Mouse (Mus musculus) midbrain, embryonic 10.5 days (tissue): ENCODE measurements around the gene Rtf1. TPM values are rescaled to one million over a fixed set of nuclear protein-coding genes. Genes with fewer than 3 reads are reported as not detected.
"Not testable (repeated sequence)": the region's sequence is repeated elsewhere in the genome, so short reads cannot be mapped to it uniquely, and the experiment has no call there.

Experiments used
- DNase-seq: peaks from one replicate; pipeline ENCODE4 v3.0.0-alpha.2; 2017; ENCODE audit warnings: low spot score
- H3K27ac ChIP-seq: fragments of 300-500 bp; sonication (generic); replicated peaks from 2 replicates; pipeline ENCODE4 v1.5.1; 2016; ENCODE audit warnings: mild to moderate bottlenecking
- H3K27me3 ChIP-seq: fragments of 300-500 bp; sonication (generic); 2 replicates; pipeline ENCODE4 v1.6.1; 2016; ENCODE audit warnings: low read depth, mild to moderate bottlenecking; ENCODE audit not compliant: poor library complexity, severe bottlenecking
- H3K36me3 ChIP-seq: fragments of 300-500 bp; sonication (generic); 2 replicates; pipeline ENCODE4 v1.6.1; 2016; ENCODE audit warnings: mild to moderate bottlenecking, moderate library complexity
- H3K4me1 ChIP-seq: fragments of 300-500 bp; sonication (generic); 2 replicates; pipeline ENCODE4 v1.6.1; 2016
- H3K4me3 ChIP-seq: fragments of 300-500 bp; sonication (generic); 2 replicates; pipeline ENCODE4 v1.5.1; 2016; ENCODE audit warnings: mild to moderate bottlenecking, moderate library complexity
- H3K9me3 ChIP-seq: fragments of 300-500 bp; sonication (generic); replicated peaks from 2 replicates; pipeline ENCODE4 v1.6.1; 2016; ENCODE audit warnings: mild to moderate bottlenecking
- WGBS: fragments of 180-500 bp; shearing (Covaris S2); methylation state at CpG from one replicate; pipeline ENCODE4 v1.1.7; 2016; 5-methylcytosine and 5-hydroxymethylcytosine counted together
- polyA plus RNA-seq: library from polyadenylated mRNA; unstranded; fragments of >200 nt; fragmentation: Nextera tagmentation; extraction: Ambion mirVana; gene quantifications from 2 replicates; pipeline ENCODE4 v1.2.1, GENCODE M21; 2016

Gene Rtf1
- polyA plus RNA-seq, 1 experiment from 2014 or later, result 52.0 TPM

- 98% methylated on average over 2 of the region's 2 CpGs for WGBS
- H3K4me1 ChIP-seq, result no peaks in the 10 kb centered on the region
- H3K36me3 ChIP-seq, result peaks cover 53% of the 10 kb centered on the region
- H3K27me3 ChIP-seq, result no peaks in the 10 kb centered on the region
- H3K4me3 ChIP-seq, result no peak overlapping the region
- DNase-seq, result no peak
- no peak overlapping the region for H3K27ac ChIP-seq
- no peaks in the 10 kb centered on the region for H3K9me3 ChIP-seq
Measured at GRCm38 (mm10) chr2:119694826-119695225, 20.0 kb downstream of the Rtf1 start.

GRCm38 (mm10) chr2:119696111-119696510 is 21.2 kb downstream of the Rtf1 start:
- H3K9me3 ChIP-seq, result no peaks in the 10 kb centered on the region
- H3K27ac ChIP-seq, result no peak overlapping the region
- WGBS, result 82% methylated on average over 1 of the region's 1 CpGs
- peaks cover 63% of the 10 kb centered on the region for H3K36me3 ChIP-seq
- DNase-seq, result no peak
- no peaks in the 10 kb centered on the region for H3K27me3 ChIP-seq
- H3K4me1 ChIP-seq, result no peaks in the 10 kb centered on the region
- H3K4me3 ChIP-seq, result no peak overlapping the region

- Histone ChIP-seq H3K4me3 (no peak overlapping the region), H3K27me3 (no peaks in the 10 kb centered on the region), H3K9me3 (no peaks in the 10 kb centered on the region), H3K4me1 (no peaks in the 10 kb centered on the region), H3K36me3 (peaks cover 69% of the 10 kb centered on the region), H3K27ac (no peak overlapping the region)
- WGBS, result 94% methylated on average over 2 of the region's 2 CpGs
- DNase-seq, result no peak
Measured at GRCm38 (mm10) chr2:119698472-119698871, 23.6 kb downstream of the Rtf1 start.

- H3K36me3 ChIP-seq, result peaks cover 67% of the 10 kb centered on the region
- no peaks in the 10 kb centered on the region for H3K4me1 ChIP-seq
- H3K4me3 ChIP-seq, result no peak overlapping the region
- H3K9me3 ChIP-seq, result no peaks in the 10 kb centered on the region
- WGBS, result 94% methylated on average over 3 of the region's 3 CpGs
- H3K27me3 ChIP-seq, result no peaks in the 10 kb centered on the region
- no peak for DNase-seq
- no peak overlapping the region for H3K27ac ChIP-seq
Measured at GRCm38 (mm10) chr2:119699962-119700361, 25.1 kb downstream of the Rtf1 start.

- no peak overlapping the region for H3K27ac ChIP-seq
- peaks cover 80% of the 10 kb centered on the region for H3K36me3 ChIP-seq
- no peaks in the 10 kb centered on the region for H3K4me1 ChIP-seq
- no peak overlapping the region for H3K4me3 ChIP-seq
- no peaks in the 10 kb centered on the region for H3K27me3 ChIP-seq
- DNase-seq, result no peak
- WGBS, result 98% methylated on average over 2 of the region's 2 CpGs
- H3K9me3 ChIP-seq, result no peaks in the 10 kb centered on the region
Measured at GRCm38 (mm10) chr2:119703171-119703570, 28.3 kb downstream of the Rtf1 start.

- WGBS, result 88% methylated on average over 3 of the region's 3 CpGs
- no peak overlapping the region for H3K27ac ChIP-seq
- H3K27me3 ChIP-seq, result no peaks in the 10 kb centered on the region
- H3K4me1 ChIP-seq, result no peaks in the 10 kb centered on the region
- no peak for DNase-seq
- no peak overlapping the region for H3K4me3 ChIP-seq
- H3K9me3 ChIP-seq, result no peaks in the 10 kb centered on the region
- H3K36me3 ChIP-seq, result peaks cover 94% of the 10 kb centered on the region
Measured at GRCm38 (mm10) chr2:119707676-119708075, 32.8 kb downstream of the Rtf1 start.

- H3K36me3 ChIP-seq, result peaks cover 96% of the 10 kb centered on the region
- no peak for DNase-seq
- H3K9me3 ChIP-seq, result no peaks in the 10 kb centered on the region
- H3K4me1 ChIP-seq, result no peaks in the 10 kb centered on the region
- WGBS, result 93% methylated on average over 3 of the region's 3 CpGs
- no peak overlapping the region for H3K4me3 ChIP-seq
- no peak overlapping the region for H3K27ac ChIP-seq
- no peaks in the 10 kb centered on the region for H3K27me3 ChIP-seq
Measured at GRCm38 (mm10) chr2:119710011-119710410, 35.1 kb downstream of the Rtf1 start.

- DNase-seq, H3K4me3 ChIP-seq, H3K4me1 ChIP-seq, H3K9me3 ChIP-seq, H3K27me3 ChIP-seq, H3K27ac ChIP-seq: not testable (repeated sequence)
- WGBS, result 89% methylated on average over 2 of the region's 2 CpGs
- H3K36me3 ChIP-seq, result peaks cover 98% of the 10 kb centered on the region
Measured at GRCm38 (mm10) chr2:119715868-119716267, 41.0 kb downstream of the Rtf1 start.

- peaks cover 99% of the 10 kb centered on the region for H3K36me3 ChIP-seq
- H3K4me3 ChIP-seq, result no peak overlapping the region
- DNase-seq, result no peak
- no peak overlapping the region for H3K27ac ChIP-seq
- no peaks in the 10 kb centered on the region for H3K4me1 ChIP-seq
- no peaks in the 10 kb centered on the region for H3K27me3 ChIP-seq
- 95% methylated on average over 8 of the region's 8 CpGs for WGBS
- no peaks in the 10 kb centered on the region for H3K9me3 ChIP-seq
Measured at GRCm38 (mm10) chr2:119721070-119721469, 46.2 kb downstream of the Rtf1 start.

- WGBS, result 87% methylated on average over 3 of the region's 3 CpGs
- Histone ChIP-seq H3K27ac (no peak overlapping the region), H3K27me3 (no peaks in the 10 kb centered on the region), H3K36me3 (peaks cover 100% of the 10 kb centered on the region), H3K4me1 (no peaks in the 10 kb centered on the region), H3K9me3 (no peaks in the 10 kb centered on the region), H3K4me3 (no peak overlapping the region)
- no peak for DNase-seq
Measured at GRCm38 (mm10) chr2:119727762-119728416, 53.0 kb downstream of the Rtf1 start.

GRCm38 (mm10) chr2:119730735-119731134 is 55.9 kb downstream of the Rtf1 start:
- H3K27me3 ChIP-seq, result peaks cover 4% of the 10 kb centered on the region; the same call in 1 of the 2 replicates
- 94% methylated on average over 4 of the region's 4 CpGs for WGBS
- peaks cover 100% of the 10 kb centered on the region for H3K36me3 ChIP-seq
- no peak for DNase-seq
- H3K9me3 ChIP-seq, result no peaks in the 10 kb centered on the region
- H3K27ac ChIP-seq, result no peak overlapping the region
- H3K4me1 ChIP-seq, result no peaks in the 10 kb centered on the region
- no peak overlapping the region for H3K4me3 ChIP-seq

- Histone ChIP-seq H3K4me3 (no peak overlapping the region), H3K36me3 (peaks cover 40% of the 10 kb centered on the region), H3K27me3 (peaks cover 67% of the 10 kb centered on the region), H3K27ac (no peak overlapping the region), H3K4me1 (peaks cover 18% of the 10 kb centered on the region), H3K9me3 (no peaks in the 10 kb centered on the region)
- DNase-seq, result no peak
- WGBS, result 27% methylated on average over 12 of the region's 12 CpGs
Measured at GRCm38 (mm10) chr2:119737124-119737523, 62.3 kb downstream of the Rtf1 start.

- no peak overlapping the region for H3K4me3 ChIP-seq
- H3K27ac ChIP-seq, result no peak overlapping the region
- WGBS, result 18% methylated on average over 2 of the region's 2 CpGs
- H3K9me3 ChIP-seq, result no peaks in the 10 kb centered on the region
- peaks cover 5% of the 10 kb centered on the region for H3K36me3 ChIP-seq
- peaks cover 99% of the 10 kb centered on the region for H3K27me3 ChIP-seq
- peaks cover 48% of the 10 kb centered on the region for H3K4me1 ChIP-seq
- DNase-seq, result no peak
Measured at GRCm38 (mm10) chr2:119740567-119740966, 65.7 kb downstream of the Rtf1 start.
